Mouse (Mus musculus): ENCODE results near the gene Lpcat4.
A peak's percentile ranks its signal among the peaks of the same experiment; 100 is the strongest.

Lpcat4 gene

GRCm38 (mm10) chr2:112239212-112239934 lies at the start of gene Lpcat4:
Gene Lpcat4, plus strand, starts transcription at chr2:112239468.
- DNase-seq: peak; percentile 90

GRCm38 (mm10) chr2:112196859-112197258 lies 42.4 kb upstream of the Lpcat4 start:
- peak; percentile 18 for DNase-seq

DNA sequence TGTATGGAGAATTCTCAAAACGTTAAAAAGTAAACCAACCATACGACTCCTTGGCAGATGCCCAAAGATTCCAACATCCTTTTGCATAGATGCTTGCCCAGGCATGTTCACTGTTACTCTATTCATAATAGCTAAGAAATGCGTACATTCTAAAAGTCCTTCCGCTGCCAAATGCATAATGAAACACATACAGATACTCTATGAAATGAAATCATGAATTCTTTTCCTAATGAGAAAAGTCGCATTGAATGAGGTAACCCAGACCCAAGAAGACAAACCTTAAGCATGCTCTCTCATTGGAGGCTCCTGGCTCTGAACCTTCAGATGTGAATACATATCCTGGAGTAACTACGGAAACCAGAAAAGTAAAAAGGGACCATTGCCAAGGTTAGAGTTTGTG lies 36.2 kb upstream of the Lpcat4 start:
- DNase-seq: no peak

DNA sequence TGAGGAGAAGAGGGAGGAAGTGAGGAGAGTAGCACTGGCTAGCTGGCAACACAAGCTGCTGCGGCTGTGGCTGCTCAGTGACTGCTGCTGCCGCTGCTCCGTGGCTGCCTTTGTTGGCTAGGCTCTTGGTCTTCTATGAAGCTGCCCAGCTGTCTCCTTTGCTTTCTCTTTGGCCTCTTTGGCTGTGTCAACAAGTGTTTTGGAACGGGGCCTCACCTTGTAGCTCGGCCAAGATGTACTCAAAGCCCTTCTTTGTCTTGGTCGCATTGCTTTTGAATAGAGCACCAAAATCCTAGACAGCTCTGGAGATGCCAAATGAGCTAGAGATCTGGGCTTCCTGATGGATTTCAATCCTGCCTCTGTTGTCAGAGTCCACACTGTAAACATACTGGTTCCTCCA lies 29.1 kb upstream of the Lpcat4 start:
- DNase-seq: peak; percentile 62

GRCm38 (mm10) chr2:112210699-112211098 lies 28.6 kb upstream of the Lpcat4 start:
- DNase-seq: no peak

- no peak for DNase-seq
These were observed 23.3 kb upstream of the Lpcat4 start for GRCm38 (mm10) chr2:112215977-112216376.

DNA sequence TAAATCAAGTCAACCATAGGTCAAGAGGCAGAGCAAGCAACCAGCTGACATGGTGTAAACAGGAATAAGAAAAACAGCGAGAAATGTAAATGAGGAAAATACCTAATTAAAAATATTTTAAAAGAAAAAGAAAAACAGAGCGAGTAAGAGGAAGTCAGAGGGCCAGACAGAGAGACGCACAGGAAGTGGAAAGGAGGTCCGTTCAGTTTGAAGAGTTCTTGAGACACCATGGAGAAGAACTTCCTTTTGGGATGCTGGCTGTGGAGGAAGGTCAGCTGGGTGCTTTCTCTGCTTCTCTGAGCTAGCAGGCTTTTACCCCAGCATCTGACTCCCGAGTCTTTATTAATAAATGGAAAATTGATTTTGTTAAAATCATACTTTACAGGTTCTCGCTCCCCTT lies 21.7 kb upstream of the Lpcat4 start:
- no peak for DNase-seq

DNA sequence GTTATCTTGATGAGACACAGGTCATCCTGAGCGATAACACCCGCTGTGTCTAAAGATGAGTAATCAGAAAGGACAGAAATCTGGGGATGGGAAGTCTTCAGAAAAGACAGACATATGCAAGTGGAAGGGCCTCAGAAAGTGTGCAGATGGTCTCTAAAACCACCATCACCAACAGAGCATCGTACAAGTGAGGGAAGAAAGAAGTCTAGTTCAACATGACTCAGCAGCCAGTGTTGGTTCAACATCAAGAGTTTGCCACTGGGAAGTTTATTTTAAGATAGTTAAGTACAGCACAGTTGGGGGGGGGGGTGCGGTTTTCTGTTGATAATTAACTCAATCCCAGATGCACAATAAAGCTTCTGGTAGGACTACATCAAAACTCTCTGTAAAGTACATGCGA lies 18.4 kb upstream of the Lpcat4 start:
- no peak for DNase-seq

GRCm38 (mm10) chr2:112222607-112223006 lies 16.7 kb upstream of the Lpcat4 start:
- DNase-seq: no peak

DNA sequence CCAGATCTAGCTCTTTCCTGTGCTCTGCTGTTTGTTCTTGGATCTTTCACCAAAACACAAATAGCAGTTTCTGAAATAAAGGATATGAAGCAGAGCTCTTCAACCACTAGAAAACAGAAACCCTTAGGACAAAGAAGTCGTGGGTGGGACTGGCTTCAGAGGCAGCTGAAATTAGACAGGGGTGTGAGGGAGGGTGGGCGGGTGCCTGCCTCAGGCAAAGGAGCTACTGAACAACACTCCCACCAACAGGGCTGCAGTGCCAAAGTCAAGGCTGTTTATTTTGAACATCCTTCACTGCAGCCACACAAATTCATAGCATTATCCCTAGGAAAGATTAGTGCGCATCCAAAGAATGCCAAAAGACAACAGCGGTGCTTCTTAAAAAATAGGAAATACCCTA lies 14.9 kb upstream of the Lpcat4 start:
- DNase-seq: no peak

DNA sequence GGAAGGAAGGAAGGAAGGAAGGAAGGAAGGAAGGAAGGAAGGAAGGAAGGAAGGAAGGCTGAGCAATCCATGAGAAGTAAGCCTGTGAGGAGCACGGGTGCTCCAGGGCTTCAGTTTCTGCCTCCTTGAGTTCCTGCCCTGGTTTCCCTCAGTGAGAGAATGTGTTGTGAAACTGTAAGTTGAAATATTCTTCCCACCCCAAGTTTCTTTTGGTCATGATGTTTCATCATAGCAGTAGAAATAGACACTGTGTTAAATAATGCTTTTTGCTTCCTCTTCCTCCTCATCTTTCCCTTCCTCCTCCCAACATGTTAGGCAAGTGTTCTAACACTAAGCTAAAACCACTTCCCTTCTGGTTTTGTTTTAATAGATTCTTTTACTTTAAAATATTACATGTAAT lies 6.6 kb upstream of the Lpcat4 start:
- DNase-seq: no peak

GRCm38 (mm10) chr2:112236620-112237019 lies 2.6 kb upstream of the Lpcat4 start:
- DNase-seq: no peak

GRCm38 (mm10) chr2:112238006-112238405 lies 1.3 kb upstream of the Lpcat4 start:
- DNase-seq: no peak

- peak; percentile 72 for DNase-seq
These were observed 860 bp downstream of the Lpcat4 start for GRCm38 (mm10) chr2:112239935-112240721.

GRCm38 (mm10) chr2:112241787-112242186 lies 2.5 kb downstream of the Lpcat4 start:
- peak; percentile 28 for DNase-seq

GRCm38 (mm10) chr2:112245307-112245706 lies 6.0 kb downstream of the Lpcat4 start:
- DNase-seq: no peak

DNA sequence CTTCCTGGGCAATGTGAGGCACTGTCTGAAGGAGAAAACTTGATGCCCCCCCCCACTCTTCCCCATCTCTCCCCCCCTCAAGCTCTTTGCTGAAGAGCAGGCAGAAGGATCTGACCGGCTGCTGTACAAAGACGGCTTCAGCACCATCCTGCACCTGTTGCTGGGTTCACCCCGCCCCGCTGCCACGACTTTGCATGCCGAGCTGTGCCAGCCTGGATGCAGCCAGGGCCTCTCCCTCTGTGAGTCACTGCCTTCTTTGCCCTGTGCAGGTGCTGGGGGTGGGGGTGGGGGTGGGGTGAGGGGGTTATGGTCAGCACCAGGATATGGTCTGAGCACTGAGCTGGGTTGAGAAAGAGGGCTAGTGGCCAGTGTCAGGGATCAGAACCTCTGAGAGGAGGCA lies 6.9 kb downstream of the Lpcat4 start:
- DNase-seq: no peak

- DNase-seq: no peak
These were observed 8.1 kb downstream of the Lpcat4 start for GRCm38 (mm10) chr2:112247323-112247722.

GRCm38 (mm10) chr2:112249780-112250453 lies 10.6 kb downstream of the Lpcat4 start:
- DNase-seq: no peak

- no peak for DNase-seq
These were observed 15.6 kb downstream of the Lpcat4 start for GRCm38 (mm10) chr2:112254675-112255515.

DNA sequence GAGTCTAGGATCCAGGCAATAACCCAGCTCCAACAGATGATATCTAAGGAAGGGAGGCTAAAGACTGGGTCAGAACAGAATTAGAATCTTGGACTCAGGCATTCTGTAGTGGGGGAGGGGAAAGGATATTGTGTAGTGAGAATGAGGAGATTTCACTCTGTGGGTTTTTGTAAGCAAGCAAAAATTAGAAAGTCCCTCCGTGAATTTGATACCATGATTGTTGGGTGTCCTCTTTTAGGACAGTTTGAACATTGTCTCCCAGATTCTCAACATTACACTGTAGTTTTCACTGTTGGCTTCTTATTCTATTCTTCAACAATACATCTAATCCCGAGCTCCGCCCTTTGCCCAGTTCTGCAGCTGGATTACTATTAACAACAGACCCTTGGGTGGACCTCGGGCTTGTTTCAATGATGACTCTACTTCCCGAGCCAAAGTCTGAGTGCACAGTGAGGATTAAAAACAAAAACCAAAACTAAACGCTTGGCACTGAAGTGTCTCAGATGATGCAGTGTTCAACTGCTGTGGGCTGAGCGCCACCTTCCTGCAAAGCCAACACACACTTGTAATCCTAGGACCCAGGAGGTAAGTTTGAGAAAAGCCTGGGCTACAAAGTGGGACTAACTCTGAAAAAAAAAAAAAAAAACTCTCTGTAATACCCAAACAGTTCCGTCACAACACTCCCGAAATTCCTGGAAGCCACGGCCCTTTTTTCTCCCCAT lies 20.1 kb downstream of the Lpcat4 start, which contains the start of gene Nutm1:
TSS of gene Nutm1 (minus strand) at position 51 of the 722 bp plus-strand sequence.
- DNase-seq: no peak

Measured in cerebellum, adult 9-11 months (tissue).